Mouse (Mus musculus) heart, embryonic 11.5 days (tissue): Measurements from ENCODE around the gene Gins1. TPM values are rescaled to one million over a fixed set of nuclear protein-coding genes. Genes with fewer than 3 reads are reported as not detected.
"Not testable (repeated sequence)": the region's sequence is repeated elsewhere in the genome, so short reads cannot be mapped to it uniquely, and the experiment has no call there.

Source experiments
- ATAC-seq: fragments of 200-750 bp; cut with Nextera tagmentation; replicated peaks from 2 replicates; pipeline ENCODE4 v1.8.0; 2017; ENCODE audit warnings: moderate library complexity; ENCODE audit not compliant: insufficient number of reproducible peaks, low FRiP score, low TSS enrichment
- H3K27ac ChIP-seq: fragments of 300-500 bp; sonication (generic); 2 replicates; pipeline ENCODE4 v1.5.1; 2014; ENCODE audit warnings: mild to moderate bottlenecking, low read depth, low read length
- H3K27me3 ChIP-seq: fragments of 300-500 bp; sonication (generic); 2 replicates; pipeline ENCODE4 v1.6.1; 2014; ENCODE audit warnings: mild to moderate bottlenecking, low read length, mixed read lengths; ENCODE audit not compliant: control insufficient read depth, insufficient read depth
- H3K36me3 ChIP-seq: fragments of 300-500 bp; sonication (generic); 2 replicates; pipeline ENCODE4 v1.6.1; 2014; ENCODE audit warnings: mild to moderate bottlenecking, low read length, moderate library complexity, mixed read lengths; ENCODE audit not compliant: control insufficient read depth, insufficient read depth
- H3K4me1 ChIP-seq: fragments of 300-500 bp; sonication (generic); 2 replicates; pipeline ENCODE4 v1.6.1; 2014; ENCODE audit warnings: low read length; ENCODE audit not compliant: control insufficient read depth, insufficient read depth
- H3K4me2 ChIP-seq: fragments of 300-500 bp; sonication (generic); 2 replicates; pipeline ENCODE4 v1.6.1; 2014; ENCODE audit warnings: mild to moderate bottlenecking, moderate library complexity
- H3K4me3 ChIP-seq: fragments of 300-500 bp; sonication (generic); 2 replicates; pipeline ENCODE4 v1.5.1; 2014; ENCODE audit warnings: low read depth, low read length
- H3K9ac ChIP-seq: fragments of 300-500 bp; sonication (generic); 2 replicates; pipeline ENCODE4 v1.6.1; 2014; ENCODE audit warnings: mild to moderate bottlenecking, low read depth, low read length, moderate library complexity
- H3K9me3 ChIP-seq: fragments of 300-500 bp; sonication (generic); replicated peaks from 2 replicates; pipeline ENCODE4 v1.6.1; 2016; ENCODE audit warnings: low read length; ENCODE audit not compliant: control insufficient read depth
- whole genome bisulfite sequencing: fragments of 180-500 bp; shearing (Covaris S2); extraction: QIAGEN DNeasy Blood & Tissue Kit; methylation state at CpG from one replicate; pipeline ENCODE4 v1.1.7; 2014; ENCODE audit not compliant: insufficient replicate concordance; 5-methylcytosine and 5-hydroxymethylcytosine counted together
- polyA plus RNA-seq: library from polyadenylated mRNA; unstranded; fragments of >200 nt; fragmentation: Nextera tagmentation; extraction: Ambion mirVana; gene quantifications from 2 replicates; pipeline ENCODE4 v1.2.1, GENCODE M21; 2014

Gene Gins1
- polyA plus RNA-seq, 1 experiment from 2014 or later, result 37.8 TPM

DNA sequence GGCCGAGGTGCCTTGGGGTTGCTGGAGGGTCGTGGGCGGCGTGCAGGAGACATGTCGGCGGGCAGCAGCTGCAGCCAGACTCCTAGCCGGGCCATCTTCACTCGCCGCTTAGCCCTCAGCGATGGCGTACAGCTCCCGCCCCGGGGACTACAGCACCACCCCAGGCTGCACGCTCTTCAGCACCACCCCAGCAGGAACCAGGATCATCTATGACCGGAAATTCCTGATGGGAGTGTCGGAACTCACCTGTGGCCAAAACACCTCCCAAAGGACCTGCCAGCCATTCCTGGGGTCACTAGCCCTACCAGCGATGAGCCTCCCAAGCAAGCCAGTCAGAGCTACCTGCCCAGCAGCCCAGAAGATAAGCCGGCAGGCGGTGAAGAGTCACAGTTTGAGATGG, 28.3 kb downstream of the Gins1 start:
- H3K36me3 ChIP-seq, result peaks cover 3% of the 10 kb centered on the region; the same call in 1 of the 2 replicates
- no peaks in the 10 kb centered on the region for H3K9me3 ChIP-seq
- no peaks in the 10 kb centered on the region for H3K27me3 ChIP-seq
- WGBS, result 75% methylated on average over 19 of the region's 19 CpGs
- no peaks in the 10 kb centered on the region for H3K4me1 ChIP-seq
- H3K9ac ChIP-seq, result no peak overlapping the region
- H3K4me2 ChIP-seq, result no peak overlapping the region
- ATAC-seq, result no peak
- H3K27ac ChIP-seq, result no peak overlapping the region
- no peak overlapping the region for H3K4me3 ChIP-seq

DNA sequence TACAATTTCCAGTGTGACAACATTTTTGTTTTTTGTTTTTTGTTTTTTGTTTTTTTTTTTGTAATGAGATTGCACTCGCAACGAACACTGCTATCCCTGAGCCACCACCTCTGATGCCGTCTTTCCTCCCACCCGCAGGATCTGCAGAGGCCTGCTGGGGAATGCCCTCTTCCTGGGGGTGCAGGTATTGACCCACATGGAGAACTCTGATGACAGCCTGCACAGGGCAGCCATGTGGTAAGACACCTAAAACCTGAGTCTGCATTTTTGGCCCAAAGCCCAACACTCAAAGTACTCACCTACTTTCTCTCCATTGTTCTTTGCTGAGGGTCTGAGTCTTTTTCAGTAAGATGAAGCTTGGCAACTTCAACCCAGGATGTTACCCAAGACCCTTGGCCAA, 29.5 kb downstream of the Gins1 start:
- Histone ChIP-seq H3K27ac (no peak overlapping the region), H3K4me1 (no peaks in the 10 kb centered on the region), H3K4me3 (no peak overlapping the region), H3K36me3 (peaks cover 3% of the 10 kb centered on the region; the same call in 1 of the 2 replicates), H3K9ac (no peak overlapping the region), H3K4me2 (no peak overlapping the region), H3K9me3 (no peaks in the 10 kb centered on the region), H3K27me3 (no peaks in the 10 kb centered on the region)
- 91% methylated on average over 4 of the region's 4 CpGs for WGBS
- ATAC-seq, result no peak

DNA sequence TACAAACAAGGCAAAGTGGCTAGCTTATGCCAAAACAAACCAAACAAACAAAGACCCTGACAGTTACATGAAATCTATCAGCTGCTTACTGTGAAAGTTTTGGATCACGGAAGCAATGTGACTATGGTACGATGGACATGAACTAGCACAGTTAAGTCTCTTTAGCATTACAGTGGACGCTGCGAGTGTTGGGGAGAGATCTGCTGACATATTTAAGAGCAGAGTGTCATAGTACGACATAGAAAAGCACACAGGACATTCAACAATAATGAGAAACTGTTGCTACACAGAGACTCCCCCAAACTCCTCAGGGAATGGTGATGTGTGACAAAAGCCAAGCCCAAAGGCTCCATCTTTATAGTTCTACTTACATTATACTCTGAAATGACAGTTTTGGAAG, 38.8 kb downstream of the Gins1 start:
- Histone ChIP-seq H3K27ac (no peak overlapping the region), H3K9ac (no peak overlapping the region), H3K27me3 (no peaks in the 10 kb centered on the region), H3K36me3 (0 out of 2 replicates have a peak, but pooled peaks cover under 1% of the 10 kb centered on the region), H3K4me3 (no peak overlapping the region), H3K9me3 (no peaks in the 10 kb centered on the region), H3K4me2 (no peak overlapping the region), H3K4me1 (no peaks in the 10 kb centered on the region)
- ATAC-seq, result no peak
- WGBS, result 88% methylated on average over 5 of the region's 5 CpGs

DNA sequence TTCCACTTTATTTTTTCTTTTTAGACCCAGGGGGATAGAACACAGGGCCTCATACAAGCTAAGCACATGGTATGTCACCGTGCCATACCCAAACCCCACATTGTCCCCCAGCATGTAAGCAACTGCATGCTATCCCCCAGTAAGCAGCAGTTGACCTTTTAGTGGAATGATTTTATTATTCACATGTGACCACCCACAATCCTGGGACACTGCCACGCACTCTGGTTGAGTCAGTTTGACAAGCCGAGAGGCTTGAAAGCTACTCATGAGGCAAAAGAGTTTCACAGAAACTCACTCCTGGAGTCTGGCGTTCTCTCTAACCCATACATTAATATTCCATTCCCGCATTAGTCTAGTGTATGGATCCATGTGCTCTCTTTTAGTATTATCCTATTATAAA, 42.1 kb downstream of the Gins1 start:
- H3K4me3 ChIP-seq, H3K36me3 ChIP-seq, H3K9ac ChIP-seq, H3K9me3 ChIP-seq, H3K4me2 ChIP-seq, H3K4me1 ChIP-seq, H3K27me3 ChIP-seq, ATAC-seq, H3K27ac ChIP-seq: not testable (repeated sequence)
- 91% methylated on average over 5 of the region's 5 CpGs for WGBS

DNA sequence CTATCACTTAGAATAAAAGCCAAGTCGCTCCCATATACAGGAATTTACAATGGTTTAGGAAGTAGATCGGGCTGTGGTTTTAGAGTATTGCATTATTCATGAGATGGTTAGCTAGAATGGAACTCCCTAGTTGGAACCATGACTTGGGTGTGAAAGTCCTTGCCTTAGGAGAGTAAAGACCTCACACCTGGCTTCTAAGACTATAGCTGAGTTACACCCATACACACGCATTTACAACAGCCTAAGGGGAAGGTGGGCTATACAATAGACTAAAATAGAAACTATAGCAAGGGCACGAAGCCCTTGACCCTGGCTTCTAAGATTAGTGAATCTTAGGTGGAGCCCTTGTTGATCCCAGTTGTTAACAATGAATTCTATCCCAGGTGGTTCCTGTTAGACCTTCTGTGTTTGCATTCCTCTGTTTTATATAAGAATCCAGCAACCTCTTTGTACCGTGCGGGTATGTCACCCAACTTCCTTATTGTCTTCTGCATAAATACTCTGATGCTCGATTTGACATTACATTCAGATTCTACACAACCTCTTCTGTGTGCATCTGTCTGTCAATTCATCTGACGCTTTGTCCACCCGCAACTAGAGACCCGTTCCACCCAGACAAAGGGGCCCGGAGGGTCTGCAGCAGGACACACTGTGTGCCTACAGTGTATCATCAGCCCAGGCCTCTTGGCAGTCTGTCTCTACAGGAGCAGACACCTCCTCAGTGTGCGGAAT, 42.8 kb downstream of the Gins1 start:
- not testable (repeated sequence) for H3K4me3 ChIP-seq, H3K27ac ChIP-seq, H3K4me2 ChIP-seq, H3K9ac ChIP-seq, H3K9me3 ChIP-seq, H3K4me1 ChIP-seq, H3K36me3 ChIP-seq, H3K27me3 ChIP-seq, ATAC-seq
- WGBS, result 92% methylated on average over 12 of the region's 12 CpGs

DNA sequence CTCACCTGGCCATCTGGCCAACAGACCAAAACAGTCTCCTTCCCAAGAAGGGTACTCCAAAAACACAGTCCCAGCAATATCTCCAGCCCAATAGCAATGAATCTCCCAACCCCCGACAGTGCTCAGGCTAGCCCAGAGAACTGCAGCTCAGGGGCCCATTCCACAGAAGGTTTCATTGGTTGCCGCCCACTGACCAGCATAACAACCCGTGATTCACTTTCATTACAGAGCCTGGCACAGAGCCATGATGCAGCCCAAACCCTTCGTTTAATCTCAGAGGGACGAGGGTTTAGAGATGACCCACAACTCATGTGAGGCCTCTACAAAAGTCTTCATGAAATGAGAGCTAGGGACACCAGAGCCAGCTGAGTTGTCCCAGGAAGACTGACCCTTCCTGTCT, 43.6 kb downstream of the Gins1 start:
- Histone ChIP-seq H3K4me3 (no peak overlapping the region), H3K4me1 (no peaks in the 10 kb centered on the region), H3K27me3 (no peaks in the 10 kb centered on the region), H3K4me2 (no peak overlapping the region), H3K9me3 (no peaks in the 10 kb centered on the region), H3K9ac (no peak overlapping the region), H3K36me3 (peaks cover 7% of the 10 kb centered on the region; the same call in 1 of the 2 replicates), H3K27ac (no peak overlapping the region)
- 85% methylated on average over 5 of the region's 5 CpGs for WGBS
- no peak for ATAC-seq

DNA sequence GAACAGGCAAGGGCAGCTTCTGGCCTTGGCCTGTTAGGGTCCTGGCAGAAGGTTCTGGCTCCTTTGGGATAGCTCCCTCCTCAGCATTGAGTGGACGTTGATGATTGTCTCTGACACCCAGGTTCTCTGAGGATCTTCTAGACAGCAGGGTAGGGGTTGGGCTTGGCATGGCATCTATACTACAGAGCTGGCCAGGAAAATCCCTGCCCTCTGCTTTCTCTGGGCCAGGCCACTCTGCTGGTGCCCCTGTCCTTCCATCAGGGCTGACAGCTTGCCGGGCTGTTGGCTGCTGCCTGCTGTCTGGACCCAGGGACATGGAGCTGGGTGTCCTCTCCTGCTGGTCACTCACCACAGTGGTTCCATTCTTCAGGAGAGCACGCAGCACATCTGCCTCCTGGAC, 44.5 kb downstream of the Gins1 start:
- Histone ChIP-seq H3K9ac (no peak overlapping the region), H3K4me2 (no peak overlapping the region), H3K4me1 (no peaks in the 10 kb centered on the region), H3K36me3 (peaks cover 7% of the 10 kb centered on the region; the same call in 1 of the 2 replicates), H3K27me3 (no peaks in the 10 kb centered on the region), H3K9me3 (no peaks in the 10 kb centered on the region), H3K4me3 (no peak overlapping the region), H3K27ac (no peak overlapping the region)
- 87% methylated on average over 3 of the region's 3 CpGs for WGBS
- ATAC-seq, result no peak

DNA sequence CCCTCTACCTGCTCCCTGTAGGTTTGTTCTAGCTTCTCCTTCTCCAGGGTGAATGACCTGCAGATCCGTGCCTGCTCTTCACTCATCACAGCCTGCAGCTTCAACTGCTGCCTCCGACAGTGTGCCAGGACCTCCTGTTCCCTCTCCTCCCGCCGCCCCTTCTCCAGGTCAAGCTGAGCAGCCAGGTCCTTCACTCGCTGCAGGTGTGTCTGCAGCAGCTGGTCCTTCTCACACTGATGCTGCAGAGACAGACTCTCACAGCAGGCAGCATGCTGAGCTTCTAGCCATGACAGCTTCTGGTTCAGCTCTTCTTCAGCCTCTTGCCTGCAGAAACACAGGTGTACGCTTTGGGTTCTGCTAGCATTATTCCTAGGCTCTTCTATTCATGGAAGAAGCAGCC, 44.9 kb downstream of the Gins1 start:
- 91% methylated on average over 6 of the region's 6 CpGs for whole genome bisulfite sequencing
- Histone ChIP-seq H3K9me3 (no peaks in the 10 kb centered on the region), H3K36me3 (peaks cover 7% of the 10 kb centered on the region; the same call in 1 of the 2 replicates), H3K9ac (no peak overlapping the region), H3K4me3 (no peak overlapping the region), H3K27ac (no peak overlapping the region), H3K4me2 (no peak overlapping the region), H3K27me3 (no peaks in the 10 kb centered on the region), H3K4me1 (no peaks in the 10 kb centered on the region)
- no peak for ATAC-seq

DNA sequence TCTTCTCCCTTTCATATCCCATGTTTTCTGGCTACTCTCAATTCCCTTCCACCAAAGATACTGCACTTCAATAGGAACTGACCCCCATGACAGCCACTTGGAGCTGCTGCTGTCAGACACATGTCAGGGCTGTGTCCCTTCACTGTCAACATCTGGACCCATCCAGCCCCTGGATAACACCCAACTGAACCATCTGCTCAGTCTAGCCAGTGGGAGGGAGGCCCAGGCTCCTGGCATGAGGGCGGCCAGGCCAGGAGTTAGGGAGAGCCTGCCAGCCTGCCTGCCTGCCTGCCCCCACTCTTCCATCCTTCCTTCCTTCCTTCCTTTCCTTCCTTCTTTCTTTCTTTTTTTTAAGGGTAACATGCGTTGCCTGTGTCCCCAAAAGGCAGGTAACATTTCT, 46.0 kb downstream of the Gins1 start:
- H3K27me3 ChIP-seq, result no peaks in the 10 kb centered on the region
- ATAC-seq, result no peak
- 83% methylated on average over 2 of the region's 2 CpGs for WGBS

More for the DNA sequence above, 46.0 kb downstream of the Gins1 start:
- Histone ChIP-seq H3K4me3 (no peak overlapping the region), H3K4me2 (no peak overlapping the region), H3K27ac (no peak overlapping the region), H3K36me3 (peaks cover 7% of the 10 kb centered on the region), H3K4me1 (no peaks in the 10 kb centered on the region), H3K9ac (no peak overlapping the region), H3K9me3 (no peaks in the 10 kb centered on the region)
